Mouse (Mus musculus) liver, adult (tissue): ENCODE data around the gene St3gal4.

Experiments
- GATA4 ChIP-seq: IDR thresholded peaks from 2 replicates; pipeline ENCODE4 v1.6.1; 2014; ENCODE audit warnings: mild to moderate bottlenecking, low read length; ENCODE audit not compliant: insufficient replicate concordance

St3gal4 gene

DNA sequence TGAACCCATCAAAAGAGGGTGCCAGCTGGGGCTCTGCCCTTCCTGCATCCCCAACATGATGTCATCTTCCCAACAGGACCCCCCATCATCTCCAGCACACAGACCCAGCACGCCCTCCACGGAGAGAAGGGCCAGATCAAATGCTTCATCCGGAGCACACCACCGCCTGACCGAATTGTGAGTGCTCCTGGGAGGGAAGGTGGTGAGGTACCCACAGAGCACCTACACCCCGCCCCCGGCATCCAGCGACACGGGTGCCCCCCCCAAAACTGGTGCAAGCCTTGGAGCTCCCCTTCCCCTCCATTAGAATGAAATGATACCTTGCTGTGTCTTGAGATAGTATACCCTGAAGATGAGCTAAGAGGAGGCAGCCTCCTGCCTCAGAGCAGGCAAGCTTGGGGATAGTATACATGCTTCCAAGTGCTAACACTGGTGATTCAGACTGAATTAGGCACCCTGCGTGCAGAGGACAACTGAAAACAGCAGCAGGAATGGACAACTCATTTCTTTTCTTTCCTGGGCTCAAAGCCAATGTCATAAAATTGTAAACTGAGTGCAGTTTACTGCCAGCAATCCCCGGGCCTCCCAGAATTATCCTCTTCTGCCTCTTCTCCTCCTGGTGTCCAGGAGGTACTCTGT lies 98.9 kb downstream of the St3gal4 start:
- TF ChIP-seq GATA4: no peak

DNA sequence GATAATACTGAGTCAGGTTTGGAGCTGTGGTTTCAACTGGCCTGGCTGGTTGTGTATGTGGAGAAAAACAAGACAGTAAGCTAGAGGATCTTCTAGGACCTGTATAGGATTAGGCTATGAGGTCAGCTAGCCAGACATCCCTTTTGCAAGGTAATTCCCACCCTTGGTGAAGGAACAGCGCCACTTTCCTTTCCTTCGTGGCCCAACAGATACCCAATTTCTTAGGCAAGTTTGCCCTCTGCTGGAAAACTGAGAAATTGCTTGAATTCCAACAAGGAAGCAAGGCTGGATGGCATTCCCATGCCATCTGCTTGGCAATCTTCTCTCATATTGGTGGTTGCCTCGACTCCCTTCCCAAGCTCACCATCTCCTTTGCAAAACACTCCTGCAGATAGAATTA lies 99.7 kb downstream of the St3gal4 start:
- no peak for TF ChIP-seq GATA4

DNA sequence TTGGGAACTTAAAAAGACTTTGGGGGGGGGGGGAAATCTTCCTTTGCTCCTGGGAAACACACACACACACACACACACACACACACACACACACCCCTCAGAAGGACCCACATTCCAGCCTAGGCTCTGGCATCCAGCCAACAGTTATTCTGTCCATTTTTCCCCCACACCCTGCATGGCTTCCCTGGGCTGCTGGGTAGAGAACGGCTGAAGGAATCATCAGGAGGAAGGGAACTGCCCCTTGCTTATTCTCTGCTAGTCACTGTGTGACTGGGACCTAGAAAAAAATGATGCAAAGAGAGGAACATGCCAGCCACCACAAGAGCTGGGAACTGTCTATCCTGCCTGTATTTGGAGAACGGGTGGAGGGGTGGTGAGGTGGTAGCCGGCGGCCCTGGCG lies 101.0 kb downstream of the St3gal4 start:
- no peak for TF ChIP-seq GATA4

GRCm38 (mm10) chr9:35017563-35017962 lies 101.5 kb downstream of the St3gal4 start:
- TF ChIP-seq GATA4: no peak

DNA sequence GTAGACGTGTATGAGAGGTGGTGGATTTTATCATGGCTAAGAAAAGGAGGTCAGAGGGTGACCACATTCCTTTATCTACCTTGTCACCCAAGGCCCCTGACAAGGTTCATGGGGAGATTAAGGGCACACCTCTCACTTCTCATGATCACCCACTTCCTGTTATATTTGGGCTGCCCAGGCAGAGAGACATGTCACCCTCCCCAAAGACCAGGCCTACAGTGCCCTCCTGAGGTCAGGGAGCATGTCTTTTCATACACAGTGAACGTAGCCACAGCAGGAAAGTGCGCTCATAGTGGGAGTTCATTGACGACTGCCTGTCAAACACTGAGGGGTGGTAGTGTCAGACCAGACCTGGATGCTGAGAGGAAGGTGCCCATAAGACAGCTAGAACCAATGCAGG lies 102.3 kb downstream of the St3gal4 start:
- no peak for TF ChIP-seq GATA4

GRCm38 (mm10) chr9:35007697-35008341 lies 111.2 kb downstream of the St3gal4 start:
- no peak for TF ChIP-seq GATA4

DNA sequence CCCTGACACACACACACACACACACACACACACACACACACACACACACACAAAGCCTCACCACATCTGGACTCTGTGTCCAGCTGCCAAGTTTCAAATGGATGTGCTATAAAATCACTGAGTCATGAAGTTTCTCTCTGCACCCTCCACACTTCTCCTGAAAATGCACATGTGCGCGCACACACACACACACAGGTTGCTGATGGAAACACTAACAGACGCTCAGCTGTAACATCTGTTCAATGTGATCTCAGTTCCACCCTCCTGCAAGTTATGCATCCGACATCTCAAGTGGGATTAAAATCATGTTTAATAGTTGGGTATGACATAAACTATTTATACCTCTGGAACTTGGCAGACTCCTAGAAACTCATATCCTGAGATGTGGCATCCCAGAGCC lies 115.0 kb downstream of the St3gal4 start:
- no peak for TF ChIP-seq GATA4

GRCm38 (mm10) chr9:34997880-34998865 lies 120.9 kb downstream of the St3gal4 start:
- TF ChIP-seq GATA4: no peak
